In the genomic region with DNA sequence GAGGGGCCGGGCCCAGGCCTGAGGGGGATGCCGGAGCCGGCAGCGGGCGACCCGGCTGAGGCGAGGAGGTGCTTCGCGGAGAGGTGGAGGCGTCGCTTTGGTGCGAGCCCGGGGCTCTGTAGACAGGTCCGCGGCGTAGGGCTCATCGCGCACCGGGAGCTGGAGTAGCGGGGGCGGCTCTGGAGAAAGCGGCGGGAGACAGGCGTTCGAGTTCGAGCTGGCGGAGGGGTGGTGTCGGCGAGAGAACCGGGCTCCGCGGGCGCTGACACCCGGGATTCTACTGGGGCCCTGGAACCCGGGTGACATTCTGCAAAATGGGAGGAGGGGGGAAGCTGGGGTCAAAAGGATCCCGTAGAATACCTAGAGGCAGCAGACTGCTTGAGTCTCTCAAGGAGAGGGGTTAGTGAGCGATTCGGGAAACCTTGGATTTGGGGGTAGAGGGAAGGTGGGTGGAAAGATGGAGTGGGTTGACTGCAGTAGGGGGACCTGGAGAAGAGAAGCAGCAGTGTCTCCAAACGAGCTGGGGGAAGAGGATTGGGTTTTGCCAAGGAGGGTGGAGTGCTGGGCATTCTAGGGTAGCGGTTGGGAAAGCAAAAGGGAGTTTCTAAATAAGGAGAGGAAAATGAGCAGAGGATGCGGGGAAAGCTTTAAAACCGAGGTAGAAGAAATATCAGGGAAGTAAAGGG, we compare ENCODE assay signal across 8 mouse cellular contexts. TPM values are rescaled to one million over a fixed set of nuclear protein-coding genes. Genes with fewer than 3 reads are reported as not detected.
DNase-seq lines count a peak whose midpoint lies in the region; ATAC-seq lines count a peak whose summit lies in the region.

No protein-coding gene starts in this region.

- H3K27ac ChIP-seq in intestine, embryonic 16.5 days (ENCODE audit: low read length): peak overlapping the region; percentile 97
- peak overlapping the region; percentile 93 for H3K27ac ChIP-seq in lung, embryonic 15.5 days

- peak; percentile 65 for ATAC-seq in intestine, embryonic 16.5 days
- no peak; the same call in 1 of the 2 replicates for ATAC-seq in lung, embryonic 15.5 days (ENCODE audit: borderline replicate concordance, extremely low read depth, low FRiP score, low TSS enrichment)

- H3K27me3 ChIP-seq in intestine, embryonic 16.5 days (replicated peaks; ENCODE audit: control insufficient read depth, insufficient read depth, low read length): no peaks in the 10 kb centered on the region
- H3K27me3 ChIP-seq in lung, embryonic 15.5 days: no peaks in the 10 kb centered on the region

- DNase-seq in thymus, postnatal 4 days: peak; percentile 82
- DNase-seq in thymus, postnatal 0 days (ENCODE audit: low spot score): no peak
- peak; percentile 63 for DNase-seq in cerebellum, adult 8-10 months
- peak; percentile 31 to 38 for DNase-seq in frontal cortex, postnatal 25 days (ENCODE audit: low spot score in 2 of 2)
- DNase-seq in right cerebral cortex, postnatal 10 days (ENCODE audit: low spot score in 2 of 2): peak; percentile 61 to 71
- DNase-seq in natural killer cell, adult 2 months (ENCODE audit: low spot score in 2 of 2): no peak

- H3K4me2 ChIP-seq in intestine, embryonic 16.5 days (ENCODE audit: low read depth, low read length): peak overlapping the region; percentile 78
- H3K4me2 ChIP-seq in lung, embryonic 15.5 days: peak overlapping the region; percentile 64

- peak overlapping the region; percentile 99 for H3K4me3 ChIP-seq in intestine, embryonic 16.5 days (ENCODE audit: low read length)
- peak overlapping the region; percentile 73 for H3K4me3 ChIP-seq in lung, embryonic 15.5 days

- no peaks in the 10 kb centered on the region for H3K36me3 ChIP-seq in intestine, embryonic 16.5 days (ENCODE audit: control insufficient read depth, insufficient read depth, low read length)
- no peaks in the 10 kb centered on the region for H3K36me3 ChIP-seq in lung, embryonic 15.5 days

- no peaks in the 10 kb centered on the region for H3K9me3 ChIP-seq in intestine, embryonic 16.5 days (ENCODE audit: control insufficient read depth, low read length)
- no peaks in the 10 kb centered on the region for H3K9me3 ChIP-seq in lung, embryonic 15.5 days

- peak overlapping the region; percentile 98 for H3K9ac ChIP-seq in intestine, embryonic 16.5 days (ENCODE audit: low read depth, low read length)
- peak overlapping the region; percentile 84 for H3K9ac ChIP-seq in lung, embryonic 15.5 days

- H3K4me1 ChIP-seq in intestine, embryonic 16.5 days (ENCODE audit: control insufficient read depth, insufficient read depth, low read length): peaks cover 7% of the 10 kb centered on the region; the same call in 1 of the 2 replicates
- peaks cover 15% of the 10 kb centered on the region for H3K4me1 ChIP-seq in lung, embryonic 15.5 days

- WGBS in intestine, embryonic 16.5 days: under 1% methylated on average over 42 of the region's 42 CpGs
- WGBS in lung, embryonic 15.5 days: under 1% methylated on average over 42 of the region's 42 CpGs

RNA-seq across cellular contexts. Expression of a gene that starts 0.7 kb away (rescaled TPM):
- polyA plus RNA-seq in thymus, postnatal 0 days (2015; fragmentation: Nextera tagmentation; extraction: Ambion mirVana): 88.2 and 96.4 TPM in 2 replicates
- polyA plus RNA-seq in intestine, embryonic 16.5 days (2015; fragmentation: Nextera tagmentation; extraction: Ambion mirVana): 118 and 122 TPM in 2 replicates
- 126 and 134 TPM in 2 replicates for polyA plus RNA-seq in lung, embryonic 15.5 days (2015; fragmentation: Nextera tagmentation; extraction: Ambion mirVana)

RNA-seq across cellular contexts. Expression of a gene that starts 27.5 kb away (rescaled TPM):
- 2.6 and 2.9 TPM in 2 replicates for polyA plus RNA-seq in thymus, postnatal 0 days (2015; fragmentation: Nextera tagmentation; extraction: Ambion mirVana)
- 17.9 and 18.1 TPM in 2 replicates for polyA plus RNA-seq in intestine, embryonic 16.5 days (2015; fragmentation: Nextera tagmentation; extraction: Ambion mirVana)
- 40.0 TPM in 2 replicates for polyA plus RNA-seq in lung, embryonic 15.5 days (2015; fragmentation: Nextera tagmentation; extraction: Ambion mirVana)

Comparison
In these comparisons a context has a peak if more than half of its experiments do, and no peak if none do; other contexts are left out.
1. DNase-seq: peak in thymus, postnatal 4 days (single experiment), cerebellum, adult 8-10 months (single experiment), frontal cortex, postnatal 25 days (2 of 2) and right cerebral cortex, postnatal 10 days (2 of 2); none in thymus, postnatal 0 days (single experiment) and natural killer cell, adult 2 months (0 of 2).